Mouse (Mus musculus) small intestine, adult 2 months (tissue): ENCODE results near the gene Prr5l.

ENCODE experiments used
- CTCF ChIP-seq: fragments of 200-500 bp; IDR thresholded peaks from 2 replicates; pipeline ENCODE4 v1.5.1; 2012; ENCODE audit warnings: low read depth, mild to moderate bottlenecking, control low read depth, inconsistent platforms, low read length, moderate library complexity, mixed read lengths; ENCODE audit not compliant: insufficient replicate concordance, insufficient read length; ENCODE audit errors: extremely low read depth
- POLR2A ChIP-seq: fragments of 200-500 bp; IDR thresholded peaks from 2 replicates; pipeline ENCODE4 v1.6.1; 2012; ENCODE audit warnings: low read depth, mild to moderate bottlenecking, control low read depth, inconsistent platforms, low read length, moderate library complexity

DNA sequence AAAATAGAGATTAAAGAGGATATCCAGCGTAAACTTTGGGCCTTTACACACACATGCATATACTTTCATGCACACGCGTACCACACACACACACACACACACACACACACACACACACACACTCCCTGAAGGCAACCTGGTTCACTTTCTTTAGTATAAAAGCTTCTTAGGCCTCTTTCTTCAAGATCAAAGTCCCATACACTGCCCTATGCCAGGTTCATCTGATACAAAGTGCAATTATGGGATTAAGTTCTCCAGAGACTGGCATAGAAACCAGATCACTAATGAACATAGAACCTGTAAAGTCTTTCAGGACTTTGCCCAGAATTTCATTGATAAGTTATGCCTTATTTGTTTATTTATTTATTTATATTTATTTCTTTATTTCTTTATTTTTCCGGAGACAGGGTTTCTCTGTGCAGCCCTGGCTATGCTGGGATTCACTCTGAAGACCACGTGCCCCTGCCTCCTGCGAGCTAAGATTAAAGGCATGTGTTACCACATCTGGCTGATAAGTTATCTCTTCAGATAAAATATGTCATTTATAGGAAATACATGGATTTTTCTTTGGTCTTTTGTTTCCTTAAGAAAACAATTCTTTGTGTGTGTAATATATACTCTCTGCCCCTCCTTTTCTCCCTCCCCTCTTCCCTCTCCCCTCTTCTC lies 73.1 kb downstream of the Prr5l start:
- TF ChIP-seq CTCF (no peak), POLR2A (no peak)
